Mouse (Mus musculus) limb, embryonic 12.5 days (tissue): ENCODE data around the gene Pgs1. TPM values are rescaled to one million over a fixed set of nuclear protein-coding genes. Genes with fewer than 3 reads are reported as not detected.

Experiments
- ATAC-seq: fragments of 200-750 bp; cut with Nextera tagmentation; 2 replicates; pipeline ENCODE4 v1.8.0; 2017; ENCODE audit warnings: low read depth, moderate TSS enrichment; ENCODE audit not compliant: insufficient number of reproducible peaks, insufficient read depth, low FRiP score, low TSS enrichment
- H3K27ac ChIP-seq: fragments of 300-500 bp; sonication (generic); 2 replicates; pipeline ENCODE4 v1.5.1; 2016; ENCODE audit warnings: mild to moderate bottlenecking, moderate library complexity
- H3K27me3 ChIP-seq: fragments of 300-500 bp; sonication (generic); 2 replicates; pipeline ENCODE4 v1.6.1; 2016; ENCODE audit warnings: mild to moderate bottlenecking, moderate library complexity
- H3K36me3 ChIP-seq: fragments of 300-500 bp; sonication (generic); 2 replicates; pipeline ENCODE4 v1.6.1; 2016; ENCODE audit warnings: mild to moderate bottlenecking, moderate library complexity
- H3K4me1 ChIP-seq: fragments of 300-500 bp; sonication (generic); replicated peaks from 2 replicates; pipeline ENCODE4 v1.6.1; 2016
- H3K4me2 ChIP-seq: fragments of 300-500 bp; sonication (generic); 2 replicates; pipeline ENCODE4 v1.6.1; 2016; ENCODE audit warnings: mild to moderate bottlenecking, moderate library complexity
- H3K4me3 ChIP-seq: fragments of 300-500 bp; sonication (generic); replicated peaks from 2 replicates; pipeline ENCODE4 v1.5.1; 2016; ENCODE audit warnings: mild to moderate bottlenecking
- H3K9ac ChIP-seq: fragments of 300-500 bp; sonication (generic); replicated peaks from 2 replicates; pipeline ENCODE4 v1.6.1; 2016; ENCODE audit warnings: mild to moderate bottlenecking, moderate library complexity
- H3K9me3 ChIP-seq: fragments of 300-500 bp; sonication (generic); 2 replicates; pipeline ENCODE4 v1.6.1; 2016; ENCODE audit warnings: mild to moderate bottlenecking, moderate library complexity
- WGBS: fragments of 180-500 bp; shearing (Covaris S2); methylation state at CpG from one replicate; pipeline ENCODE4 v1.1.7; 2016; 5-methylcytosine and 5-hydroxymethylcytosine counted together
- polyA plus RNA-seq: library from polyadenylated mRNA; unstranded; fragments of >200 nt; fragmentation: Nextera tagmentation; extraction: Ambion mirVana; gene quantifications from 2 replicates; pipeline ENCODE4 v1.2.1, GENCODE M21; 2016

Pgs1 gene
- polyA plus RNA-seq, 1 experiment from 2014 or later: 43.1 TPM

DNA sequence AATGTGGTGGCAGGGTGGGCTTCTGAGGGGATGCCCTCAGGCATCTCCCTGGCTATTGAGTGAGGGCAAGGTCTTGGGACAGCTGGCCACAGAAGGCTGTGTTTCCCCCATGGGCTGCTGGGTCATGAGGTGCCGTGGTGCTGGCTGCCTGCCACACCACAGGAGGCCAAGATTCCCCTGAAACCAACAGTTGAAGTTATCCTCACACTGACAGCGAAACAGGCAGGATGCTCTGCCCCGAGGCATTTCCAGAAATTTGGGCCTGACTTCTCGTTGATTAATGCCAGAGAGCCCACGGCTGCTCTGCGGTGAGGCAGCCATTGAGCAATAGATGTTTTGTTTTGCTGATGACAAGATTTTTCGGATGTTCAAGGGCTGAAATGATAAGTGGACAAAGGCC lies 6.7 kb upstream of the Pgs1 start:
- Histone ChIP-seq H3K27ac (no peak overlapping the region), H3K36me3 (no peaks in the 10 kb centered on the region), H3K4me3 (no peak overlapping the region), H3K4me1 (peaks cover 21% of the 10 kb centered on the region), H3K4me2 (no peak overlapping the region), H3K9me3 (no peaks in the 10 kb centered on the region), H3K27me3 (no peaks in the 10 kb centered on the region), H3K9ac (no peak overlapping the region)
- WGBS: 66% methylated on average over 7 of the region's 7 CpGs
- ATAC-seq: no peak

DNA sequence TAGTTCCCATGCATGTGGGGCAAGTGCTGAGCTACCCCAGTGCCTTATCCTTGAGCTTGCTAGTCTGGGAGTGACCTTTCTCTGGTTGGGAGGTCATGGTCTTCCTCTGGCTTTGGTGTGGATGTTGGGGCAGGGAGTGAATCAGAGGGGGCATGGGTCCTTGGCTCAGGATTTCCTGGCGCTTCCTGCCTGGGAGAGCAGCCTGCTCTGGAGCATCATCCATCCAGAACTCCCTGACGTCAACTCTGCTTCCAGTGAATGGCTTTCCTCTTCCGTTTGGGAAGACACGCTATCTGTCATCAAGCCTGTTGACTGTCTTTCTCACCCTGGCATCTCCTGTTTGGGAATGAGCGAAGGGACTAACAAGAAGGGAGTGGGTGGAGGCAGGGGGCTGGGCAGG lies 3.7 kb upstream of the Pgs1 start:
- H3K4me1 ChIP-seq: peaks cover 10% of the 10 kb centered on the region
- no peaks in the 10 kb centered on the region for H3K27me3 ChIP-seq
- H3K27ac ChIP-seq: no peak overlapping the region
- ATAC-seq: no peak
- no peaks in the 10 kb centered on the region for H3K36me3 ChIP-seq
- no peaks in the 10 kb centered on the region for H3K9me3 ChIP-seq
- no peak overlapping the region for H3K9ac ChIP-seq
- no peak overlapping the region for H3K4me2 ChIP-seq
- 81% methylated on average over 5 of the region's 5 CpGs for WGBS
- H3K4me3 ChIP-seq: no peak overlapping the region

DNA sequence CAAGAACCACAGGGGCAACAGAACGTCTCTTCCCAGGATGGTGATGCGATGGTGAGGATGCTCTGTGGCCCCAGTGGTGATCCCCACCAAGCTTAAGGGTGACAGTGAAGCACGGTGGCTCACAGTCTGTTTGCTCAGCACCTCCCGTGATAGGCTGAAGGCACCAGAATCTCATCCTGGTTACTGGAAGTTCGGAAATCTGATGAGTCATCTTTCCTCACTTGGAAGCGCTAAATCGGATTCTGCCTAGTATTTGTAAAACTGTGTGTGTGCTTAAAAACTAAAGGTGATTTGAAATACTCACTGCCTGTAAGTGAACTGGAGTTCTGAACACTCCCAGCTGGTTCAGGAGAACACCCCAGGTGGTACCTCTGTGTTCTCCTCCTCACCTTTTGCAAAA lies 2.3 kb upstream of the Pgs1 start:
- no peaks in the 10 kb centered on the region for H3K27me3 ChIP-seq
- no peaks in the 10 kb centered on the region for H3K9me3 ChIP-seq
- H3K4me2 ChIP-seq: no peak overlapping the region
- H3K4me3 ChIP-seq: no peak overlapping the region
- H3K4me1 ChIP-seq: peaks cover 21% of the 10 kb centered on the region
- WGBS: 72% methylated on average over 7 of the region's 7 CpGs
- no peak overlapping the region for H3K9ac ChIP-seq
- no peak for ATAC-seq
- no peak overlapping the region for H3K27ac ChIP-seq
- H3K36me3 ChIP-seq: no peaks in the 10 kb centered on the region

DNA sequence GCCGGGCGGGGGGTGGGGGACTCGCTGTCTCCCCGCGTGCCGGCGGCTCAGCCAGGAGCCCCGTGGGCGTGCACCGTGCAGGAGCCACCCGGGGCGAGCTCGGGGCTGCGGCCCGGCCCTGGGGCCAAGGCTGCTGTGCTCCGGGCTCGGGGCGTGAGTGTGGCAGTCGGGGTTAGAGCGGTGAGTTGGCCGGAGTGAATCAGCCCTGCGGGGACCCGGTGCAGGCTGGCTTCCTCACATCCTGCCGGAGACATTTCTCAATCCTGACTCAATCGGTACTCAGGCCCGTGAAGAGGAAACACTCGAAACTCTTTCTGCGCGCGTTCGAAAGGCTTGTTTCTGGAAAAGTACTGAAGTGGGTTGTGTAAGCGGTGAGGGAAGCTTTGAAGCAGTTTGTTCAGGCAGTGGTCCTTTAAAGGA lies 950 bp downstream of the Pgs1 start:
- H3K27ac ChIP-seq: peak overlapping the region; percentile 41; the same call in 1 of the 2 replicates
- H3K9me3 ChIP-seq: no peaks in the 10 kb centered on the region
- under 1% methylated on average over 32 of the region's 32 CpGs for WGBS
- H3K4me3 ChIP-seq: peak overlapping the region; percentile 100
- H3K4me2 ChIP-seq: peak overlapping the region; percentile 88
- peaks cover 21% of the 10 kb centered on the region for H3K4me1 ChIP-seq
- no peaks in the 10 kb centered on the region for H3K27me3 ChIP-seq
- H3K9ac ChIP-seq: peak overlapping the region; percentile 91
- H3K36me3 ChIP-seq: no peaks in the 10 kb centered on the region
- peak; percentile 86 for ATAC-seq

DNA sequence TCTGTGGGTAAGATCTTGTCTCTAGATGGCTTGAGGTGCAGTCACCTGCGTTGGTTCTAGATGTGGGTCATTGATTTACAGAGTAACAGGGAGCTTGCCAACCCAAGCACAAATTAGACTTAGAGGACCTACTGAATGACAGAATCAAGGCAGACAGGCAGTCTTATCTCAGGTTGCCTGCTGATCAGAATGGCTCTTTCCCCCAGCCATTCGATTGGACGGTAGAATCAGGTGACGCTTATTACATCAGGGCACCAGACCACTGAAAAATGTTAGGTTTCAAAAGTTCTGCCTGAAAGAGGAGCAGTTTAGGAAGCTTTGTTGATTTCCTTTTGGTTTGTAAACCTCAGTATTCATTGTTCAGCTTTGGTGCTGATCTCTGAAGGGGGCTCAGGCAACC lies 1.9 kb downstream of the Pgs1 start:
- Histone ChIP-seq H3K4me1 (peaks cover 24% of the 10 kb centered on the region), H3K27me3 (no peaks in the 10 kb centered on the region), H3K9me3 (no peaks in the 10 kb centered on the region), H3K27ac (no peak overlapping the region), H3K4me3 (peak overlapping the region; percentile 100), H3K4me2 (peak overlapping the region; percentile 88), H3K9ac (peak overlapping the region; percentile 91; the same call in 1 of the 2 replicates), H3K36me3 (no peaks in the 10 kb centered on the region)
- no peak for ATAC-seq
- 72% methylated on average over 4 of the region's 4 CpGs for WGBS

DNA sequence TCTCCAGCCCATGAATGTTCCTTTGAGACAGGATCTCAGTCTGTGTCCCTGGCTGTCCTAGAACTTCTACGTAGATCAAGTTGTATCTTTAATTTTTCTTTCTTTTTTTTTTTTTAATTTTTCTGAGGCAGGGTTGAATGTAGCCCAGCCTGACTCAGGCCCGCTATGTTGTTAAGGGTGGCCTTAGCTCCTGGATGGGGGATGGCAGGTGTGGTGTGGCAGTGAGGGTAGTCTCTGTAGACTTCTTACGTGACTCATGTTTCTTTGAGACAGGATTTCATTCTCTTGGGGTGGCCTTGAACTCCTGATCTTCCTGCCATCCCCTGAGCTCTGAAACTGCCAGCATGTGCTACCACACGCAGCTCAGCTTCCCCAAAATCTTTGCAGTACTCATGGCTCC lies 3.1 kb downstream of the Pgs1 start:
- H3K4me2 ChIP-seq: no peak overlapping the region
- H3K27me3 ChIP-seq: no peaks in the 10 kb centered on the region
- peaks cover 37% of the 10 kb centered on the region for H3K4me1 ChIP-seq
- no peak overlapping the region for H3K9ac ChIP-seq
- H3K27ac ChIP-seq: no peak overlapping the region
- H3K9me3 ChIP-seq: no peaks in the 10 kb centered on the region
- H3K36me3 ChIP-seq: no peaks in the 10 kb centered on the region
- 90% methylated on average over 4 of the region's 4 CpGs for WGBS
- H3K4me3 ChIP-seq: no peak overlapping the region
- no peak for ATAC-seq

DNA sequence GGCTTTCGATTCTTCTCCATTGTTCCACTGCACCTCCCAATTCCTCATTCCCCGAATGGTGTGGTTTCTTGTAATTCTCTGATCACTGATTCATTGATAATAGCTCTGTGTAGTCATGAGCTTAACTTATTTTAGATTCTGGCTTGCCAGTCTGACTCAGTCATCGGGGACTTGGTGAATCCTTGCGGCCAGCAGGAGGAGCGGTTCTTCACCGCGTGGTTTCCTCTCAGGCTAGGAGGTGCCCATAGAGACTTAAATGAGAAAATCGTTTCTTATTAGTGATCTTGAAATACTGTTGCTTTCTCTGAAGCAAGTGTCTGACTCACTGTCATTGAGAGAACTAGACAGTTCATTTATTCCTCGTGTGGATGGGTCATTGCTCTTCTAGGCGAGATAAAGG lies 3.8 kb downstream of the Pgs1 start:
- ATAC-seq: no peak
- peaks cover 44% of the 10 kb centered on the region for H3K4me1 ChIP-seq
- H3K36me3 ChIP-seq: no peaks in the 10 kb centered on the region
- no peak overlapping the region for H3K27ac ChIP-seq
- no peak overlapping the region for H3K4me2 ChIP-seq
- no peak overlapping the region for H3K4me3 ChIP-seq
- H3K9ac ChIP-seq: no peak overlapping the region
- 65% methylated on average over 10 of the region's 10 CpGs for WGBS
- H3K27me3 ChIP-seq: no peaks in the 10 kb centered on the region
- H3K9me3 ChIP-seq: no peaks in the 10 kb centered on the region

DNA sequence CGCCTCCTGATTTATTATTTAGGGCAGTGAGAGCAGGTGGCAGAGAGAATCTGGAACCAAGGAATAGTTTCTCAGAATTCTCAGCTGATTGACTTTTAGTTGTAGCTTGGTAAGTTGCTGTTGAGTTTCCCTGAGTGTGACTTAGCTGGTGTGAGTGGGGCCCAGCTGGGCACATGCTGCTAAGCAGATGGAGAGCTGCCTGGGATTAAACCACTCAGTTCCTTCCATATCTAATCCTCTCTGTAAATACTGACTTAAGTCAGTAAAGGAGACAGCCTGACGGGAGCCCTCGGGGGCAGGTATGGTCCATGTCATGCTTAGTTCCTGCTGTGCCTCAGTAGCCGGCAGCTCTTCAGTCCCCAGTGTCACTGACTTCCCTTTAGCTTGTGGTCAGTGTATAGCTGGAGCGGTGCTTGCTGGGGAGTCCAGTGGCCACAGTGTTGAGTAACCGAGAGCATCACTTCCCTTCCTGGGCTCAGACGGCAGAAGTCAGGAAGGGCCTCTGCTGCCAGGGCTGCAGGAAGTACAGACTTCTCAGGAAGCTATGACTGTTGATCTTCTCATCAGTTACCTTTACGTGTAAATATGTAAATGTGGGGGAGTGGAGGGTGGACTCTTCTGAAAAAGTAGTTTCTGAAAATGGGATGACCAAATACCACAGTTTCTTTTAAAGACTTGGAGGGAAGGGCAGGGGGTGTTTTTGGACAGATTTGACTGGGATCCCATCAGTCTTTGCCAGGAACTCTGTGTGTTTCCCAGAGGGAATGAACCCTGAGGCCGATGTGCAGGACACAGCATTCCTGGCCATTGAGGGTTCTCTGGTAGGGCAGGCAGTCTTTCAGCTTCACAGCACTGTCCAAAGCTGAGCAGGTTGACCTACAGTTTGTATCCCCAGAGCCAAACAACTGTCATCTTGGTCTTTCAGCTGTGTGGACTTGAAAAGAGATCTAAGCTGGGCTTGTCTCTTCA lies 5.7 kb downstream of the Pgs1 start:
- H3K4me2 ChIP-seq: no peak overlapping the region
- no peak overlapping the region for H3K4me3 ChIP-seq
- peaks cover 55% of the 10 kb centered on the region for H3K4me1 ChIP-seq
- ATAC-seq: no peak
- H3K9ac ChIP-seq: 0 out of 2 replicates have a peak overlapping the region, but pooled peaks have one; percentile 2
- no peaks in the 10 kb centered on the region for H3K36me3 ChIP-seq
- H3K27me3 ChIP-seq: no peaks in the 10 kb centered on the region
- no peak overlapping the region for H3K27ac ChIP-seq
- 73% methylated on average over 9 of the region's 9 CpGs for WGBS
- H3K9me3 ChIP-seq: no peaks in the 10 kb centered on the region

DNA sequence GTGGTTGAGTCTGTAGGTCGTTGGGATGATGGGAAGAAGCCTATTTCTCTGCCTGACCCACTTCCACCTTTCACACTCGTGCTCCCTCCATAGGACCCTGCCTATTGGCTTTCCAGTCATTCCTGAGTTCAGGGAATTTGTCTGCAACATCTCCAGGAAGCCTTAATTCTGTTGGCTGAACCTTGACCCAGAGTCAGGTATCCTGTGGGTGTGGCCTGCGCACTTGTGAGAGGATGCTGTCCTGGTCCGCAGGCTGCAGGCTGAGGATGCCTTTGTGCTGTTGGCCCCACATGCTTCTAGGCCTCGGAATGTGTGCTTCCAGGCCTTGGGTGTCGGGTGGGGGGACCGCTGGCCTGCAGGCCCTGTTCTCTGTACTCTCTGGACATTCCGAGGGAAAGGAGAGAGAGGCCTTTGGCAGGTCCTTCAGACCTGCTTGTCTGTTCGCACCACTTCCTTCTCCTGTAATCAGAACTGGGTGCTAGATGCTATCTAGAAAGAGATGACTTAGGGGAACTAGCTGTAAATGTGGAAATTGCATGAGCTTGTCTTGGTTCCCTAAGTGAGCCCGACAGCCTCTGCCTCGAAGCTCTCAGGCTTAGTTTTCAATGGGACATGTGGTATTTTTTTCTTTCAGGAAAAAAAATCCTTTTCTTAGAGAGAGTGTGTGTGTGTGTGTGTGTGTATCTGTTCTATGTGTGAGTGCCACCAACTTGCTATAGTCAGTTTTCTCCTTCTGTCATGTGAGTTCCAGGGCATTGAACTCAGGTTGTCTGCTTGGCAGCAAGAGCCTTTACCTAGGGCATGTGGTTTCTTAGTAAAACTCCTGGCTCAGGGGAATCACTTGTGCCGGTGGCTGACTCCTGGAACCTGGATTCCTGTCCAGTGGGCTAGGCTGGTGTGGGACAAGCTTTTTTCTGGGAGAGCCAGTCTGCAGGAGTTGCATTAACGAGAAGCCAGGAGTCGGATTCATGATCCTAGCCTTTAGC lies 7.4 kb downstream of the Pgs1 start:
- H3K9me3 ChIP-seq: no peaks in the 10 kb centered on the region
- peak overlapping the region; percentile 79 for H3K27ac ChIP-seq
- 62% methylated on average over 14 of the region's 14 CpGs for WGBS
- H3K4me3 ChIP-seq: no peak overlapping the region
- no peaks in the 10 kb centered on the region for H3K27me3 ChIP-seq
- peaks cover 42% of the 10 kb centered on the region for H3K4me1 ChIP-seq
- H3K9ac ChIP-seq: peak overlapping the region; percentile 37; the same call in 1 of the 2 replicates
- H3K4me2 ChIP-seq: peak overlapping the region; percentile 21; the same call in 1 of the 2 replicates
- ATAC-seq: no peak
- peaks cover 8% of the 10 kb centered on the region for H3K36me3 ChIP-seq

DNA sequence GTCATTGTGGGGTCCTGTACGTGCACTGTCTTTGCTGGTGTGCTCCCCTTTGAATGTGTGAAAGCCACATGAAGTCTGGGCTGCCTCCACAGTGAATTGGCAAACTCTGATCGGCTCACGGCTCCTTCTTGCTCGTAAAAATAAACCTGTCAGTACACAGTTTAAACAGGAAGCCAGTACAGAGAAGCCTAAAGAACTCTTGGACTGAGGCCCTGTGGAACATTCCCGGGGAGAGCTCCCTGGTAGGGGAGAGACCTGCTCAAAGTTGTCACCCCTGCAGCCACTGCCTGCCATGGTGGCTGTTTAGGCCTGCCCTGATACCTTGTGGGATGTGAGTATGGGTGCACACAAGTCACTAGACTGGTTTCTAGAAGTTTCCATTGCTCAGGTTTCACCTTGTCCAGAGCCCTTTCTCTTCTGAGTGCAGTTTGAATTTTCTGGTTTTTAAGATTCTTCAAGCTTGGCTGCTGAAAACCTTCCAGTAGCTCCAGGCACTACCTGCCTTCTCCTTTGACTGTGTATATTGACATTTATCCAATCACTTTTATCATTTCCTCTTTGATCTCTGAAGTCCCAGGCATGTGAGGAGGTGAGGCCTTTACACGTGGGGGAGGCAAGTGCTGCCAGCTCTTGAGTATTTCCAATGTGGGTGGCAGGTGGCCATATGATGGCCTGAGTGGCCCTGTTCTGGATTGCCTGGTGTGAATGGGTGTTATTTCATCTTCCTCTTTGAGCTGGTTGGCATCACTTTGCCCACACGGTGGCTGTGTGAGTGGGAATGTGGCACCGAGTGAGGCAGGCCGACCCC lies 8.4 kb downstream of the Pgs1 start:
- Histone ChIP-seq H3K9me3 (no peaks in the 10 kb centered on the region), H3K4me1 (peaks cover 42% of the 10 kb centered on the region), H3K4me2 (peak overlapping the region; percentile 21; the same call in 1 of the 2 replicates), H3K36me3 (peaks cover 18% of the 10 kb centered on the region), H3K27me3 (no peaks in the 10 kb centered on the region), H3K9ac (peak overlapping the region; percentile 37; the same call in 1 of the 2 replicates), H3K4me3 (no peak overlapping the region), H3K27ac (peak overlapping the region; percentile 79)
- WGBS: 43% methylated on average over 9 of the region's 9 CpGs
- ATAC-seq: no peak
